Mouse (Mus musculus) kidney, adult 2 months (tissue): ENCODE data around the gene Sh3bgrl.

ENCODE experiments used
- CTCF ChIP-seq: fragments of 200-500 bp; conservative IDR thresholded peaks from 2 replicates; pipeline ENCODE4 v1.5.1; 2011; ENCODE audit warnings: low read depth, mild to moderate bottlenecking, control low read depth, low read length, moderate library complexity, mixed read lengths; ENCODE audit not compliant: insufficient read depth, insufficient read length
- POLR2A ChIP-seq: fragments of 200-500 bp; IDR thresholded peaks from one replicate; pipeline ENCODE4 v1.6.1; 2011; ENCODE audit warnings: low read depth, low read length, control low read depth

GRCm38 (mm10) chrX:109141337-109141870, 46.2 kb downstream of the Sh3bgrl start:
- TF ChIP-seq CTCF (no peak), POLR2A (no peak)
